Mouse (Mus musculus): ENCODE data around the gene Olfr514.
"Not testable (repeated sequence)": the region's sequence is repeated elsewhere in the genome, so short reads cannot be mapped to it uniquely, and the experiment has no call there.

Olfr514 gene

GRCm38 (mm10) chr7:108825897-108826296 is at the start of gene Olfr514:
Gene Olfr514, minus strand, starts transcription at chr7:108825997.
- ATAC-seq (ENCODE audit: insufficient number of reproducible peaks, low FRiP score, low TSS enrichment), result no peak

GRCm38 (mm10) chr7:108872279-108872678 is 46.5 kb upstream of the Olfr514 start, which contains the start of gene Olfr517:
Gene Olfr517, minus strand, starts transcription at chr7:108872379.
- no peak for ATAC-seq (ENCODE audit: insufficient number of reproducible peaks, low FRiP score, low TSS enrichment)

GRCm38 (mm10) chr7:108850429-108850828 is 24.6 kb upstream of the Olfr514 start, which contains the start of gene Olfr516:
Gene Olfr516, minus strand, starts transcription at chr7:108850529.
- no peak for ATAC-seq (ENCODE audit: insufficient number of reproducible peaks, low FRiP score, low TSS enrichment)

- not testable (repeated sequence) for ATAC-seq (ENCODE audit: insufficient number of reproducible peaks, low FRiP score, low TSS enrichment)
These were observed 11.1 kb downstream of the Olfr514 start for GRCm38 (mm10) chr7:108814593-108815215.

GRCm38 (mm10) chr7:108797205-108797933 is 28.4 kb downstream of the Olfr514 start:
- no peak for ATAC-seq (ENCODE audit: insufficient number of reproducible peaks, low FRiP score, low TSS enrichment)
